Mouse (Mus musculus): Measurements from ENCODE around the gene Tfip11.

- TF ChIP-seq CTCF (IDR thresholded peaks at IDR 0.05; ENCODE audit: borderline replicate concordance, control insufficient read depth, extremely low read depth, insufficient read depth, low read length, poor library complexity) (no peak), POLR2A (IDR thresholded peaks at IDR 0.05; ENCODE audit: control insufficient read depth, extremely low read depth, insufficient read depth, low read length, poor library complexity) (no peak)
Observed at GRCm38 (mm10) chr5:112295162-112295561, 31.0 kb upstream of the Tfip11 start.

Measured in thymus, adult 2 months (tissue).